Mouse (Mus musculus) embryonic fibroblast, embryonic 13.5 days (primary cell): Measurements from ENCODE around the gene Plekho1.

Experiments used
- CTCF ChIP-seq: IDR thresholded peaks from 2 replicates; pipeline ENCODE4 v1.5.1; 2011; ENCODE audit warnings: mild to moderate bottlenecking, control low read depth, low read length, moderate library complexity, borderline replicate concordance; ENCODE audit not compliant: insufficient read depth
- POLR2A ChIP-seq: IDR thresholded peaks from 2 replicates; pipeline ENCODE4 v1.6.1; 2011; ENCODE audit warnings: low read depth, mild to moderate bottlenecking, control low read depth, low read length, moderate library complexity

- TF ChIP-seq POLR2A (no peak), CTCF (no peak)
Measured at GRCm38 (mm10) chr3:95972873-95973634, 22.7 kb downstream of the Plekho1 start.
